Mouse (Mus musculus) forebrain, postnatal 0 days (tissue): ENCODE data around the gene Chrna3. TPM values are rescaled to one million over a fixed set of nuclear protein-coding genes. Genes with fewer than 3 reads are reported as not detected.

Source experiments
- ATAC-seq: fragments of 200-750 bp; cut with Nextera tagmentation; 2 replicates; pipeline ENCODE4 v1.8.0; 2017; ENCODE audit warnings: mild to moderate bottlenecking, moderate library complexity
- DNase-seq: peaks from one replicate; pipeline ENCODE4 v3.0.0-alpha.2; 2015
- H3K27ac ChIP-seq: fragments of 300-500 bp; sonication (generic); 2 replicates; pipeline ENCODE4 v1.5.1; 2014; ENCODE audit warnings: low read depth, mild to moderate bottlenecking, antibody characterized with exemption, low read length, moderate library complexity, mixed read lengths
- H3K27me3 ChIP-seq: fragments of 300-500 bp; sonication (generic); 2 replicates; pipeline ENCODE4 v1.6.1; 2014; ENCODE audit warnings: mild to moderate bottlenecking, low read length, mixed read lengths; ENCODE audit not compliant: insufficient read depth
- H3K36me3 ChIP-seq: fragments of 300-500 bp; sonication (generic); 2 replicates; pipeline ENCODE4 v1.6.1; 2014; ENCODE audit warnings: mild to moderate bottlenecking, moderate library complexity; ENCODE audit not compliant: insufficient read depth
- H3K4me1 ChIP-seq: fragments of 300-500 bp; sonication (generic); 2 replicates; pipeline ENCODE4 v1.6.1; 2014; ENCODE audit warnings: antibody characterized with exemption; ENCODE audit not compliant: insufficient read depth
- H3K4me2 ChIP-seq: fragments of 300-500 bp; sonication (generic); 2 replicates; pipeline ENCODE4 v1.6.1; 2014; ENCODE audit warnings: low read depth, mild to moderate bottlenecking, moderate library complexity
- H3K4me3 ChIP-seq: fragments of 300-500 bp; sonication (generic); 2 replicates; pipeline ENCODE4 v1.5.1; 2014; ENCODE audit warnings: low read depth, low read length, mixed read lengths
- H3K9ac ChIP-seq: fragments of 300-500 bp; sonication (generic); 2 replicates; pipeline ENCODE4 v1.6.1; 2014; ENCODE audit warnings: mild to moderate bottlenecking
- H3K9me3 ChIP-seq: fragments of 300-500 bp; sonication (generic); 2 replicates; pipeline ENCODE4 v1.6.1; 2016; ENCODE audit warnings: low read length
- CTCF ChIP-seq: sonication (generic); IDR thresholded peaks from 2 replicates; pipeline ENCODE4 v1.5.1; 2016; ENCODE audit warnings: antibody characterized with exemption, control low read depth, low read depth
- WGBS: fragments of 180-500 bp; shearing (Covaris S2); extraction: QIAGEN DNeasy Blood & Tissue Kit; methylation state at CpG from one replicate; pipeline ENCODE4 v1.1.7; 2014; 5-methylcytosine and 5-hydroxymethylcytosine counted together
- polyA plus RNA-seq: library from polyadenylated mRNA; unstranded; fragments of >200 nt; fragmentation: Nextera tagmentation; extraction: Ambion mirVana; gene quantifications from 2 replicates; pipeline ENCODE4 v1.2.1, GENCODE M21; 2015
- total RNA-seq: library from RNA; depleted of rRNA; stranded (reverse); fragments of >200 nt; gene quantifications from 2 replicates; pipeline ENCODE4 v1.2.3, GENCODE M21; 2014

Gene Chrna3
- total and polyA plus RNA-seq, 2 experiments from 2014 or later = 3.0 to 9.0 TPM

DNA sequence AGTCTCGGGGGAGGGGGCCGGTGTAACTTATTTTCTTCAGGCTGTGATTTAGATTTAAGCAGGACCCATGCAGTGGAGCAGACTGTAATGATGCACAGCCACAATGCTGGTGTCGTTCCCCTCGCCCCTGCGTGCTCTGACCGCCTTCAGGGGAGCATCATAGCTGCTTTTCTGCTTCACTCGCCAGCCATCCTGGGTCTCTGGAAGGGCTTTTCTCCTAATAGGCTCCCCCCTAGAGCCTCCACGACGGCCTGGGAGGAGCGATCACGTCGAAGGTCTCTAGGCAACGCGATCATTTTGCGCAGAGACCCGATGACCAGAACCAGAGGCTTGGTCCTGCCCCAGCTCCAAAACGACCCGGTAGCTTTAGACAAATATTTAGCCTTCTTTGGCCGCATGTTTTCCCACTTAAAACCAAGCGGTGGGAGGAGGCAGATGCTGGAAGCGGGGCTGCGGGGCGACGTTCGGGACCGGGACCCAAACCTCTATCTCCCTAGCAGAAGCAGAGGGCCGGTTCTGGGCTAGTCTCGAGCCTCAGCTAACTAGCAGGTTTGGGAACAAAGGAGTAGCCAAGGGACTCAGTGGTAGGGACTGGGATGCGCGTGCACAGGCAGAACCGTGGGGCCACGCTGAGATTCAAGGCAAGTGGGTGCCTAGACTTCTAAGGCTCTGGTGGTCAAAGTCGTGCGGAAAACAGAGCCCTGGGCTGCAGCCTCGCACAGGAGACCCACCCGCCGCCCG is 658 bp downstream of the Chrna3 start:
- no peak overlapping the region for H3K27ac ChIP-seq

DNA sequence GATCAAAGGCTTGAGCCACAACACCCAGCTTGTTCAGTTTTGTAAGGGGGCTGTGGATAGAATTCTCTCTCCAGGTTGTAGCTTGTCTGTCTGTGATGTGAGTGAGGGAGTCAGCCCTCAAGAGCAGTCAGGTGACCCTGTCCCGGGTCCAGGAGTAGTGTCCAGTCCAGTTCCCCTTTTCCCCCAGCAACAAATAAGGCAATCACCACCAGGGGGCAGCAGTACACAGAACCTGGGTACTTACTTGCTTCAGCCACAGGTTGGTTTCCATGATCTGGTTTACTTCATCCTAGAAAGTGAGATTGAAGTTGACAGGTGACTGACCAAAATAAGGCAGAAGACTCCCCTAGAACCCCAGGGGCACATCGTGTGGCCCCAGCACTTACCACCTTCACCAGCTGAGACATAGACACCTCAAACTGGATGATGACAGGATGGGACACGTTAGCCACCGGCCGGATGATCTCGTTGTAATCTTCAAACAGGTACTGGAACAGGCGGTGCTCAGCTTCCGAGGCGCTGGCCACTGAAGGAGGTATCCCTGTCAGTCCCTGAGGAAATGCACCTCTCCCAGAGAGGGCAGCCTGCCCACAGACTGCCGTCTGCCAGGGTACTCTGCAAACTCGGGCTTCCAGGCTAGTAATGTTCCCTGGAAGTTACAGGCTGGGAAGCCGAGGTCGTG is 2.3 kb downstream of the Chrna3 start:
- H3K36me3 ChIP-seq = no peaks in the 10 kb centered on the region
- peak; percentile 86 for TF ChIP-seq CTCF
- DNase-seq (peak; percentile 80), ATAC-seq (no peak)
- H3K9ac ChIP-seq = no peak overlapping the region
- H3K9me3 ChIP-seq = no peaks in the 10 kb centered on the region
- H3K4me2 ChIP-seq = no peak overlapping the region
- 0 out of 2 replicates have a peak, but pooled peaks cover 7% of the 10 kb centered on the region for H3K4me1 ChIP-seq
- no peak overlapping the region for H3K27ac ChIP-seq
- WGBS = 38% methylated on average over 13 of the region's 13 CpGs
- H3K27me3 ChIP-seq = peaks cover 16% of the 10 kb centered on the region
- no peak overlapping the region for H3K4me3 ChIP-seq

More for the DNA sequence above, 658 bp downstream of the Chrna3 start:
- H3K4me2 ChIP-seq = peak overlapping the region; percentile 86
- peak; percentile 70 for ATAC-seq
- H3K36me3 ChIP-seq = no peaks in the 10 kb centered on the region
- peak overlapping the region; percentile 61 for H3K9ac ChIP-seq
- peak overlapping the region; percentile 49 for H3K4me3 ChIP-seq
- H3K9me3 ChIP-seq = no peaks in the 10 kb centered on the region
- TF ChIP-seq CTCF = no peak
- peaks cover 16% of the 10 kb centered on the region for H3K27me3 ChIP-seq
- H3K4me1 ChIP-seq = 0 out of 2 replicates have a peak, but pooled peaks cover 7% of the 10 kb centered on the region
- DNase-seq = peak; percentile 49
- 10% methylated on average over 38 of the region's 38 CpGs for WGBS

DNA sequence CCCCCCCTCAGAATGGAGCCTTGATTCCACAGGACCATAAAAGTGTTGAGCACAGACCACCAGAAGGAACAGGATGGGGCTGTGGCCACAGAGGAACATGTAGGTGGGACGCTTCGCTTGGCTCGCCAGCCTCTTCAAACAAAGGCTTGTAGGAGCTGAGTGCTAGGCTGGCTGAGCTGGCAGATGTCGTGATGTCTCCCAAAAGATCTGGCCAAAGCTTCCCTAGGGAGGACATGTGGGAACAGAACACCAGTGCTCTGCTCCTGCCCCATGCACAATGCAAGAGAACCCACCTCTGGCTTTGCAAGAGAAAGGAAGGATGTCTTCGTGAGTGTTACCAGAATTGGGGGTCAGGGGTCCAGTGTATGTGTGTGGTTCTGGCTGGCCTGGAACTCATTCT is 3.0 kb downstream of the Chrna3 start:
- Histone ChIP-seq H3K9ac (no peak overlapping the region), H3K27me3 (peaks cover 16% of the 10 kb centered on the region), H3K4me2 (no peak overlapping the region), H3K36me3 (no peaks in the 10 kb centered on the region), H3K4me3 (no peak overlapping the region), H3K4me1 (0 out of 2 replicates have a peak, but pooled peaks cover 7% of the 10 kb centered on the region), H3K27ac (no peak overlapping the region), H3K9me3 (no peaks in the 10 kb centered on the region)
- DNase-seq (no peak), ATAC-seq (no peak)
- no peak for TF ChIP-seq CTCF
- WGBS = 86% methylated on average over 5 of the region's 5 CpGs

DNA sequence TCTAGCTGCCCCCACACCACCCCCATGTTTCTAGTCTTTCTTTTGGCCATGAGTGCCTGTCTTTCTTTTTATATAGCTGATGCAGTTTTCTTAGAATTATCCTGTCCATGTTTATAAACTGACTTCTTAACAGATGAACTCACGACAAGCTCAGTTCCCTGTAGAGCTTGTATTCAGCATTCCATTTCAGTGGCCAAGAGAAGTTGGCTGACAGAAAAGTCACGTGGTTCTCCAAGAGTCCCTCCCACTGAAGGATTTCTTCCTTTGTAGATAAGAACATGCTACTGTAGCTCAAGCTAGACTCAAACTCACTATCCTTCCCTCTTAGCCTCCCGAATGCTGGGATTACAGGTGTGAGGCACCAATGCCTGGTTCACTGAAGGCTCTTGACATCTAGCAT is 9.4 kb downstream of the Chrna3 start:
- Histone ChIP-seq H3K9ac (no peak overlapping the region), H3K9me3 (no peaks in the 10 kb centered on the region), H3K4me2 (no peak overlapping the region), H3K4me3 (no peak overlapping the region), H3K4me1 (no peaks in the 10 kb centered on the region), H3K36me3 (no peaks in the 10 kb centered on the region), H3K27me3 (no peaks in the 10 kb centered on the region), H3K27ac (no peak overlapping the region)
- no peak for TF ChIP-seq CTCF
- ATAC-seq (no peak), DNase-seq (no peak)
- WGBS = 81% methylated on average over 3 of the region's 3 CpGs

DNA sequence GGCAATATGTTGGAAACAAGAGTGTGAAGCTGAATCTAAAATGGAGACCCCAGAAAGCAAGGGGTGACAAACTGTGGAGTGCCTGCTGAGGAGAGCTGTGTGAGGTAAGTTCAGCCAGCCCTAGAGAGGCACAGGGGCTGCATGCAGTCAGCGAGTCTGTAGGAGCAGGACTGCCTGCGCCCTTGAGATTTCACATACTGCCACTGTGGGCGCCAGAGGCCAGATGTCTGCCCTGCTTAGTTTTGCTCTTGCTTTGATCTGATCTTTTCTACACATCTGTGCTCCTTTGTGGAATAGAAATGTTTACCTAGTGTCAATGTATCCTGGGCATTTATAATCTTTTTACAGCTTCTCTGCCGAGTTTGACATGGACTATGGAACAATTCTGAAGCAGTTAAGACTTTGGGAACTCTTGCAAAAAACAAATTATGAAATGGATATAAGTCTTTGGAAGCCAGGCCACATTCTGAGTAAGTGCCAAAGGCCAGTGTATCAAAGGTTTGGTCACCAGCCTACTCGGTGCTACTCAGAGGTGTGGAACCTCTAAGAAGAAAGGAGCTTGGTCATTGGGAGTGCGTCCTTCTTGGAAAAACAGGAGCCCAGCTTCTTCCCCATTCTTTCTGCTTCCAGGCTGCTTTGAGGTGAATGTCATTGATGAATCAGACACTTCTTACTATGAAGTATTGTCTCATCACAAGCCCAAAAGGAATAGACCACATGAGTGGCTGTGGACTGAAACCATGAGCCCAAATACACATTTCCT is 15.6 kb downstream of the Chrna3 start:
- WGBS = 66% methylated on average over 6 of the region's 6 CpGs
- H3K36me3 ChIP-seq = no peaks in the 10 kb centered on the region
- no peaks in the 10 kb centered on the region for H3K4me1 ChIP-seq
- no peak for TF ChIP-seq CTCF
- no peaks in the 10 kb centered on the region for H3K27me3 ChIP-seq
- H3K9me3 ChIP-seq = no peaks in the 10 kb centered on the region
- no peak overlapping the region for H3K27ac ChIP-seq
- DNase-seq = no peak
- no peak for ATAC-seq
- H3K4me2 ChIP-seq = no peak overlapping the region
- no peak overlapping the region for H3K4me3 ChIP-seq
- H3K9ac ChIP-seq = no peak overlapping the region

- Histone ChIP-seq H3K36me3 (no peaks in the 10 kb centered on the region), H3K4me3 (no peak overlapping the region), H3K9ac (no peak overlapping the region), H3K27me3 (no peaks in the 10 kb centered on the region), H3K9me3 (no peaks in the 10 kb centered on the region), H3K4me1 (no peaks in the 10 kb centered on the region), H3K4me2 (no peak overlapping the region), H3K27ac (no peak overlapping the region)
- no peak for TF ChIP-seq CTCF
- ATAC-seq (no peak), DNase-seq (no peak)
- WGBS = 89% methylated on average over 2 of the region's 2 CpGs
Observed at GRCm38 (mm10) chr9:55009692-55010091, 16.7 kb downstream of the Chrna3 start.
